Mouse (Mus musculus) liver, postnatal 0 days (tissue): ENCODE data around the gene Uqcc2.

Experiments used
- CTCF ChIP-seq: sonication (generic); IDR thresholded peaks from 2 replicates; pipeline ENCODE4 v1.5.1; 2016; ENCODE audit warnings: antibody characterized with exemption, low read depth
- EP300 ChIP-seq: IDR thresholded peaks from 2 replicates; pipeline ENCODE4 v1.6.1; 2016; ENCODE audit warnings: antibody characterized with exemption, low read depth, mild to moderate bottlenecking

- TF ChIP-seq CTCF (no peak), EP300 (no peak)
Observed at GRCm38 (mm10) chr17:27178427-27179177, 44.9 kb upstream of the Uqcc2 start.
